Mouse (Mus musculus) G1E (cell line): Measurements from ENCODE around the gene Wwp2. TPM values are rescaled to one million over a fixed set of nuclear protein-coding genes. Genes with fewer than 3 reads are reported as not detected.

Source experiments
- ATAC-seq: 2 replicates; pipeline ENCODE4 v1.8.0; 2016; ENCODE audit warnings: mild to moderate bottlenecking; ENCODE audit not compliant: insufficient number of reproducible peaks, poor library complexity, low FRiP score, severe bottlenecking; ENCODE audit errors: extremely low read depth
- DNase-seq: peaks from one replicate; pipeline ENCODE4 v3.0.0; 2012; ENCODE audit warnings: low spot score
- H3K27me3 ChIP-seq: 2 replicates; pipeline ENCODE4 v1.6.1; 2012; ENCODE audit warnings: mild to moderate bottlenecking, low read length, inconsistent platforms; ENCODE audit not compliant: insufficient read depth
- H3K36me3 ChIP-seq: replicated peaks from 2 replicates; pipeline ENCODE3; 2012; ENCODE audit warnings: mild to moderate bottlenecking, inconsistent platforms
- H3K4me1 ChIP-seq: 2 replicates; pipeline ENCODE4 v1.6.1; 2012; ENCODE audit warnings: low read depth, low read length, inconsistent platforms, mixed read lengths; ENCODE audit not compliant: insufficient read depth
- H3K4me3 ChIP-seq: 2 replicates; pipeline ENCODE4 v1.5.1; 2012; ENCODE audit warnings: low read depth, mild to moderate bottlenecking, inconsistent platforms, low read length, moderate library complexity, mixed read lengths
- H3K9me3 ChIP-seq: replicated peaks from 2 replicates; pipeline ENCODE4 v1.6.1; 2012; ENCODE audit warnings: inconsistent platforms
- CTCF ChIP-seq: IDR thresholded peaks from 2 replicates; pipeline ENCODE4 v1.5.1; 2012; ENCODE audit warnings: low read depth, low read length, inconsistent platforms, mixed read lengths
- GATA1 ChIP-seq: IDR thresholded peaks from 2 replicates; pipeline ENCODE4 v1.6.1; 2012; ENCODE audit warnings: borderline replicate concordance, low read length, inconsistent platforms, mixed read lengths
- GATA2 ChIP-seq: IDR thresholded peaks from 2 replicates; pipeline ENCODE4 v1.6.1; 2012; ENCODE audit warnings: low read depth, low read length, inconsistent platforms, borderline replicate concordance
- POLR2AphosphoS5 ChIP-seq: IDR thresholded peaks from 2 replicates; pipeline ENCODE4 v1.6.1; 2012; ENCODE audit warnings: low read depth, low read length, inconsistent platforms; ENCODE audit not compliant: insufficient replicate concordance
- TAL1 ChIP-seq: conservative IDR thresholded peaks from 2 replicates; pipeline ENCODE4 v1.6.1; 2012; ENCODE audit warnings: low read depth, low read length, inconsistent platforms, mixed read lengths
- polyA plus RNA-seq: library from polyadenylated mRNA; stranded (reverse); fragments of >175 nt; gene quantifications from 2 replicates; pipeline ENCODE4 v1.2.3, GENCODE M21; 2012
- total RNA-seq, 2 experiments: library from RNA; stranded (forward) in 1 of 2; stranded (reverse) in 1 of 2; fragments of 200-1000 nt in 1 of 2; fragments of >200 nt in 1 of 2; fragmentation: Nextera tagmentation in 1 of 2; gene quantifications; 2 replicates each; pipeline ENCODE4 v1.2.3; 2014 to 2017

Gene Wwp2
- total and polyA plus RNA-seq, 3 experiments = 45.7 to 77.5 (median 71.4) TPM

DNA sequence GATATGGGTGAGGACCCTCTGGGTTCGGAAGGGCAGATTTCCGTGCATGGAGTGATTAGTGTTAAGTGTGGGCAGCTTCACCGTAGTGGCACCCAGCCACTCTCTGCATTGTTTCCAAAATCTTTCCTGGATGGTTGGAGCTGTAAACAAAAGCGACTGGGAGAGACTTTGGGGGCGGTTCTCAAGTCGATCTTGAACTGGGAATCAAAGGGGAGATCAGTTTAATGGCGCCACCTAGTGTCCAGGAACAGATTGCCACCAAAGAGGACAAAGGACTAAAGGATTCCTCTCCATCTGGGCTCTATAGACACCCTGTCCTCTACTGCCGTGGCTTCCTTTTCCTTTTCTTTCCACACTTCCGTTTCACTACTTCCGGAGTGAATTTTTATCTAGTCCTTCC, 140.5 kb downstream of the Wwp2 start:
- peaks cover 58% of the 10 kb centered on the region for H3K36me3 ChIP-seq
- TF ChIP-seq GATA2 = no peak
- peak; percentile 68 for TF ChIP-seq CTCF
- H3K4me1 ChIP-seq = peaks cover 64% of the 10 kb centered on the region
- no peaks in the 10 kb centered on the region for H3K27me3 ChIP-seq
- no peaks in the 10 kb centered on the region for H3K9me3 ChIP-seq
- DNase-seq (peak; percentile 63), ATAC-seq (peak; percentile 23; the same call in 1 of the 2 replicates)
- H3K4me3 ChIP-seq = no peak overlapping the region

DNA sequence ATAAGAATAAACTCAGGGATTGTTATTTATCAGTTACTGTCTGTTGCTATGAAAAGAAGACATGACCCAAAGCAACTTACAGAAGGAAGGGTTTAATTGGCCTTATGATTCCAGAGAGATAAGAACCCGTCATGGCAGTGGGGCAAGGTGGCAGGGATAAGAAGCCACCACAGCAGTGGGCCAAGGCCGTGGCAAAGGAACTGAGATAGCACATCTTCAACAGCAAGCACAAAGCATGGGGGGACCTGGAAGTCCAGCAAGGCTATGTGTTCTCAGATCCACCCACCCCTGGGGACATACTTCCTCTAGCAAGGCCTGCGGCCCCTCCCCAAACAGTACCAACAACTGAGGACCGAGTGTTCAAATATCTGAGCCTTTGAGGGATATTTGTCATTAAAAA, 141.5 kb downstream of the Wwp2 start:
- Histone ChIP-seq H3K36me3 (peaks cover 67% of the 10 kb centered on the region), H3K4me3 (peak overlapping the region; percentile 21; the same call in 1 of the 2 replicates), H3K27me3 (no peaks in the 10 kb centered on the region), H3K4me1 (peaks cover 66% of the 10 kb centered on the region), H3K9me3 (no peaks in the 10 kb centered on the region)
- peak; percentile 83 for TF ChIP-seq TAL1
- TF ChIP-seq GATA2 = no peak
- ATAC-seq = peak; percentile 83
- DNase-seq = peak; percentile 63

DNA sequence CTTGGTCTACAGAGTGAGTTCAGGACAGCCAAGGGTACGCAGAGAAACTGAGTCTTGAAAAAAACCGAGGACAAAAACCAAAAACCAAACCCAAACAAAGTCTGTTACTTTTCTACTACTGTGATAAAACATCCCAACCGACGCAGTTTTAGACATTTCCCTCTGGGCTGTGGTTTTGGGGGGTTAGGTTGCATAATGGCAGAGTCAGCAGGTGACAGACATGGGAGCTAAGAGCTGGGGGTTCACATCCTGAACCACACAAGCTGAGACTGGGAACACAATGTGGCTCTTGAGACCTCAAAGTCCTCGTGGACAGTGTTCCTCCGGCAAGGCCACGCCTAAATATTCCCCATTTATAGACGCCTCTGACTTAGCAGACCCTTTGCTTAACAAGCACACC, 142.0 kb downstream of the Wwp2 start:
- H3K9me3 ChIP-seq = no peaks in the 10 kb centered on the region
- peaks cover 72% of the 10 kb centered on the region for H3K36me3 ChIP-seq
- ATAC-seq (no peak), DNase-seq (no peak)
- H3K27me3 ChIP-seq = no peaks in the 10 kb centered on the region
- TF ChIP-seq TAL1 (no peak), GATA1 (no peak), POLR2AphosphoS5 (no peak), GATA2 (no peak), CTCF (no peak)
- peaks cover 70% of the 10 kb centered on the region for H3K4me1 ChIP-seq
- no peak overlapping the region; the same call in 1 of the 2 replicates for H3K4me3 ChIP-seq

DNA sequence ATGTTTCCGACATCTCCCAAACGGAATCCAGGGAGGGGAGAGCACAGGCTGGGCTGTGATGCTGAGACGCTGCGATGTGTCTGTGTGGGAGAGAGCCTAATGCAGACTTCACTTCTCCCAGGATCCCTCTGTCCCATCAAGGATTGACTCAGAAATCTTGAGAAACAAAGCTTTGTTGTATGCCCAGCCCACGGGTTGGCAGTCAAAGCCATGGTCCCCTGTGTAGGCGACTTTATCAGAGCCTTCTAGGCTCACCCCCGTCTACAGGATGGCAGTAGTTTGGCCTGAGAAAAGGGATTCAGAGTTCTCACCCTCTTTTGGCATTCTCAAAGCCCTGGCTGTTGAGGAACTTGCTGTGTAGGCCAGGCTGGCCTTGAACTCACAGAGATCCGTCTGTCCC, 142.4 kb downstream of the Wwp2 start:
- H3K27me3 ChIP-seq = no peaks in the 10 kb centered on the region
- DNase-seq (no peak), ATAC-seq (no peak)
- no peak overlapping the region; the same call in 1 of the 2 replicates for H3K4me3 ChIP-seq
- TF ChIP-seq CTCF (no peak), GATA1 (no peak), TAL1 (no peak), GATA2 (no peak), POLR2AphosphoS5 (no peak; the same call in 1 of the 2 replicates)
- no peaks in the 10 kb centered on the region for H3K9me3 ChIP-seq
- H3K4me1 ChIP-seq = peaks cover 73% of the 10 kb centered on the region
- peaks cover 76% of the 10 kb centered on the region for H3K36me3 ChIP-seq

DNA sequence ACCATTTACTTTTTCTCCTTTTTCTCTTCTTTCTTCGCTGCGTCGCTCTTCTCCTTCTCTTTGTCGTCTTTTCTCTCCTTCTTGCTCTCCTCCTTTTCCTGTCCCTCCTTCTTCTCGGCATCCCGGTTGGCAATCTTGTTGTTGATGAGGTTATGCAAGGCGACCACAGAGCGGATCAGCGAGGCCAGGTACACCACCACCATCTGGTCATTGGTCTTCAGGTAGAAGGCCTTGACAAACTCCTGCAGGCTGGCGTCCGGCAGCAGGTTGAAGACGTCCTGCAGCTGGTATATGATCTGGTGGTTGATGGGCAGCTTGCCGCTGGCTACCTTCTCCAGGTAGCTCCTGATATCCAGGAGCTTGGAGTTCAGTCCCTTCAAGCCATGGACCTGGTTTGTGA, 144.7 kb downstream of the Wwp2 start:
- Histone ChIP-seq H3K4me1 (peaks cover 72% of the 10 kb centered on the region), H3K36me3 (peaks cover 85% of the 10 kb centered on the region), H3K27me3 (no peaks in the 10 kb centered on the region), H3K9me3 (no peaks in the 10 kb centered on the region), H3K4me3 (no peak overlapping the region)
- TF ChIP-seq POLR2AphosphoS5 (no peak), GATA2 (no peak), CTCF (no peak), GATA1 (no peak), TAL1 (no peak)
- DNase-seq (no peak), ATAC-seq (no peak)

DNA sequence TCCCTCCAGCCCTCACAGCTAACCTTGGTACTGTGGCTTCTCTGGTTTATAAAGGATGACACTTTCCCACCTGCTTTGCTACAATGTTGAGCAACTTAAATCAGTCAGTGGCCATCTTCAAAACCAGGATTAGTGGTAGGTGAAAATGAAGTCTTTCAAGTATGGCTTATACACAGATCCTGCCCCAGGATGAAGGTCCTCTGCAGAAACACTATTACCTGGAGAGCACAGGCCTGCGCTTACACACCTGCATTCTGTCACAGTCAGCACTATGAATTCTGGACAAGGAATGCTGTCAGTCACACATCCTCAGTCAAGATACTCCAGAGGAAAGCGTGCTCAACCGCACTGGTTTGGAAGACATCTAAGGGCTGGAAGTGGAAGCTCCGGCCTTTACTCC, 145.4 kb downstream of the Wwp2 start:
- no peak overlapping the region for H3K4me3 ChIP-seq
- ATAC-seq = no peak
- TF ChIP-seq GATA2 (no peak), POLR2AphosphoS5 (no peak), TAL1 (no peak), GATA1 (no peak), CTCF (no peak)
- no peak for DNase-seq
- no peaks in the 10 kb centered on the region for H3K9me3 ChIP-seq
- H3K27me3 ChIP-seq = no peaks in the 10 kb centered on the region
- H3K36me3 ChIP-seq = peaks cover 88% of the 10 kb centered on the region
- peaks cover 74% of the 10 kb centered on the region for H3K4me1 ChIP-seq

DNA sequence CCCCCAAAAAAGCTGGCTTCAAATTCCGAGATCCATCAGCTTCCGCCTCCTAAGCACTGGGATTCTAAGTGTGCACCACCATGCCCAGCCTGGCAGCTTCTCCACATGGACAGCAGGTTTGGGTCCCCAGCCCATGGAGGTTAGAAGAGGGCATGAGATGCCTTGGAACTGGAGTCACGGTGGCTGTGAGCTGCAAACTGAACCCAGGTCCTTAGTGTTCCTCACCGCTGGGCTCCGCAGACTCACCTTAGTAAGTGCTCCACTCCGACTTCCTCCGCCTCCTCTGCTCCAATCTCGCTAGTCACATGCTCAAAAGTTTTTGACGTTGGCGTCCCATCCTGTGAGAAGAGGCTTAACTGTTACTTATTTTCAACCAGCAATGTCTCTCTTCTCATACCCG, 146.0 kb downstream of the Wwp2 start:
- no peak for TF ChIP-seq POLR2AphosphoS5
- no peak overlapping the region for H3K4me3 ChIP-seq
- ATAC-seq (no peak), DNase-seq (no peak)
- no peaks in the 10 kb centered on the region for H3K27me3 ChIP-seq
- peaks cover 70% of the 10 kb centered on the region for H3K4me1 ChIP-seq
- H3K9me3 ChIP-seq = no peaks in the 10 kb centered on the region
- H3K36me3 ChIP-seq = peaks cover 88% of the 10 kb centered on the region
